Mouse (Mus musculus): ENCODE measurements around the gene Derl3. TPM values are rescaled to one million over a fixed set of nuclear protein-coding genes. Genes with fewer than 3 reads are reported as not detected.
"Not testable (repeated sequence)": the region's sequence is repeated elsewhere in the genome, so short reads cannot be mapped to it uniquely, and the experiment has no call there.

Derl3 gene
- polyA plus RNA-seq, 1 experiment from 2014 or later, result 2.7 TPM

- no peak for ATAC-seq (ENCODE audit: insufficient number of reproducible peaks, low FRiP score, low TSS enrichment, low read depth)
- peaks cover 15% of the 10 kb centered on the region for H3K36me3 ChIP-seq
- no peak overlapping the region for H3K9ac ChIP-seq
- no peak overlapping the region for H3K27ac ChIP-seq
- H3K4me1 ChIP-seq, result peaks cover 33% of the 10 kb centered on the region
- 75% methylated on average over 11 of the region's 11 CpGs for WGBS
- no peaks in the 10 kb centered on the region for H3K27me3 ChIP-seq
- H3K9me3 ChIP-seq, result no peaks in the 10 kb centered on the region
- H3K4me2 ChIP-seq, result no peak overlapping the region
- no peak overlapping the region for H3K4me3 ChIP-seq
These were observed 36.9 kb upstream of the Derl3 start for GRCm38 (mm10) chr10:75856155-75856907.

GRCm38 (mm10) chr10:75856976-75857375 is 36.2 kb upstream of the Derl3 start:
- Histone ChIP-seq H3K27me3 (no peaks in the 10 kb centered on the region), H3K27ac (no peak overlapping the region), H3K4me3 (no peak overlapping the region), H3K9ac (no peak overlapping the region), H3K4me2 (no peak overlapping the region), H3K9me3 (no peaks in the 10 kb centered on the region), H3K36me3 (peaks cover 15% of the 10 kb centered on the region), H3K4me1 (peaks cover 27% of the 10 kb centered on the region)
- WGBS, result 75% methylated on average over 3 of the region's 3 CpGs
- no peak for ATAC-seq (ENCODE audit: insufficient number of reproducible peaks, low FRiP score, low TSS enrichment, low read depth)

GRCm38 (mm10) chr10:75857598-75857997 is 35.6 kb upstream of the Derl3 start:
- Histone ChIP-seq H3K4me1 (peaks cover 27% of the 10 kb centered on the region), H3K36me3 (peaks cover 15% of the 10 kb centered on the region), H3K9me3 (no peaks in the 10 kb centered on the region), H3K27ac (no peak overlapping the region), H3K27me3 (no peaks in the 10 kb centered on the region), H3K9ac (no peak overlapping the region), H3K4me2 (no peak overlapping the region), H3K4me3 (no peak overlapping the region)
- 90% methylated on average over 4 of the region's 4 CpGs for WGBS
- ATAC-seq (ENCODE audit: insufficient number of reproducible peaks, low FRiP score, low TSS enrichment, low read depth), result no peak

GRCm38 (mm10) chr10:75859107-75859746 is 34.0 kb upstream of the Derl3 start:
- Histone ChIP-seq H3K4me3 (peak overlapping the region; percentile 75), H3K27me3 (no peaks in the 10 kb centered on the region), H3K4me1 (peaks cover 27% of the 10 kb centered on the region), H3K36me3 (peaks cover 15% of the 10 kb centered on the region), H3K4me2 (peak overlapping the region; percentile 65), H3K9me3 (no peaks in the 10 kb centered on the region), H3K27ac (peak overlapping the region; percentile 95), H3K9ac (peak overlapping the region; percentile 72; the same call in 1 of the 2 replicates)
- WGBS, result 2% methylated on average over 27 of the region's 27 CpGs
- peak; percentile 68 for ATAC-seq (ENCODE audit: insufficient number of reproducible peaks, low FRiP score, low TSS enrichment, low read depth)

GRCm38 (mm10) chr10:75859786-75860470 is 33.3 kb upstream of the Derl3 start, which contains the start of gene Mif:
Mif (minus strand) TSS chr10:75860240.
- not testable (repeated sequence) for H3K9me3 ChIP-seq, H3K27me3 ChIP-seq
- ATAC-seq (ENCODE audit: insufficient number of reproducible peaks, low FRiP score, low TSS enrichment, low read depth), result peak; percentile 93
- Histone ChIP-seq H3K36me3 (peaks cover 15% of the 10 kb centered on the region), H3K4me2 (peak within 1 kb of the TSS; percentile 65), H3K4me1 (peaks cover 27% of the 10 kb centered on the region), H3K27ac (peak within 1 kb of the TSS; percentile 95), H3K9ac (peak within 1 kb of the TSS; percentile 72), H3K4me3 (peak within 1 kb of the TSS; percentile 75)
- WGBS, result under 1% methylated on average over 46 of the region's 46 CpGs

- Histone ChIP-seq H3K4me3 (peak overlapping the region; percentile 75; the same call in 1 of the 2 replicates), H3K27ac (peak overlapping the region; percentile 95), H3K36me3 (peaks cover 15% of the 10 kb centered on the region), H3K27me3 (no peaks in the 10 kb centered on the region), H3K9me3 (no peaks in the 10 kb centered on the region), H3K4me2 (peak overlapping the region; percentile 65; the same call in 1 of the 2 replicates), H3K9ac (no peak overlapping the region), H3K4me1 (peaks cover 27% of the 10 kb centered on the region)
- ATAC-seq (ENCODE audit: insufficient number of reproducible peaks, low FRiP score, low TSS enrichment, low read depth), result no peak
- 31% methylated on average over 7 of the region's 7 CpGs for WGBS
These were observed 32.5 kb upstream of the Derl3 start for GRCm38 (mm10) chr10:75860746-75861145.

GRCm38 (mm10) chr10:75861587-75861986 is 31.6 kb upstream of the Derl3 start:
- whole genome bisulfite sequencing, result 85% methylated on average over 5 of the region's 5 CpGs
- H3K9me3 ChIP-seq, result no peaks in the 10 kb centered on the region
- no peak overlapping the region for H3K27ac ChIP-seq
- H3K4me3 ChIP-seq, result no peak overlapping the region
- H3K4me1 ChIP-seq, result peaks cover 27% of the 10 kb centered on the region
- H3K9ac ChIP-seq, result no peak overlapping the region
- H3K27me3 ChIP-seq, result no peaks in the 10 kb centered on the region
- ATAC-seq (ENCODE audit: insufficient number of reproducible peaks, low FRiP score, low TSS enrichment, low read depth), result no peak
- peaks cover 15% of the 10 kb centered on the region for H3K36me3 ChIP-seq
- no peak overlapping the region for H3K4me2 ChIP-seq

- ATAC-seq (ENCODE audit: insufficient number of reproducible peaks, low FRiP score, low TSS enrichment, low read depth), result no peak
- 38% methylated on average over 10 of the region's 10 CpGs for WGBS
- H3K9ac ChIP-seq, result no peak overlapping the region
These were observed 20.9 kb upstream of the Derl3 start for GRCm38 (mm10) chr10:75872025-75872914.

GRCm38 (mm10) chr10:75872915-75873542 is 20.2 kb upstream of the Derl3 start:
- Histone ChIP-seq H3K4me1 (peaks cover 9% of the 10 kb centered on the region), H3K36me3 (no peaks in the 10 kb centered on the region), H3K4me3 (peak overlapping the region; percentile 36), H3K9me3 (no peaks in the 10 kb centered on the region), H3K9ac (peak overlapping the region; percentile 26; the same call in 1 of the 2 replicates), H3K4me2 (peak overlapping the region; percentile 57), H3K27ac (peak overlapping the region; percentile 6; the same call in 1 of the 2 replicates), H3K27me3 (no peaks in the 10 kb centered on the region)
- 4% methylated on average over 11 of the region's 11 CpGs for WGBS
- peak; percentile 86 for ATAC-seq (ENCODE audit: insufficient number of reproducible peaks, low FRiP score, low TSS enrichment, low read depth)

More at GRCm38 (mm10) chr10:75872025-75872914, 20.9 kb upstream of the Derl3 start:
- Histone ChIP-seq H3K36me3 (no peaks in the 10 kb centered on the region), H3K4me3 (peak overlapping the region; percentile 36), H3K27ac (peak overlapping the region; percentile 6; the same call in 1 of the 2 replicates), H3K4me1 (peaks cover 9% of the 10 kb centered on the region), H3K4me2 (peak overlapping the region; percentile 57), H3K27me3 (no peaks in the 10 kb centered on the region), H3K9me3 (no peaks in the 10 kb centered on the region)

GRCm38 (mm10) chr10:75873543-75874170 is 19.6 kb upstream of the Derl3 start:
- 44% methylated on average over 10 of the region's 10 CpGs for WGBS
- Histone ChIP-seq H3K36me3 (no peaks in the 10 kb centered on the region), H3K27me3 (no peaks in the 10 kb centered on the region), H3K9me3 (no peaks in the 10 kb centered on the region), H3K27ac (peak overlapping the region; percentile 12; the same call in 1 of the 2 replicates), H3K9ac (peak overlapping the region; percentile 26; the same call in 1 of the 2 replicates), H3K4me1 (peaks cover 9% of the 10 kb centered on the region), H3K4me2 (peak overlapping the region; percentile 57; the same call in 1 of the 2 replicates), H3K4me3 (no peak overlapping the region)
- ATAC-seq (ENCODE audit: insufficient number of reproducible peaks, low FRiP score, low TSS enrichment, low read depth), result no peak
